Mouse (Mus musculus): Measurements from ENCODE around the gene S100a10. TPM values are rescaled to one million over a fixed set of nuclear protein-coding genes. Genes with fewer than 3 reads are reported as not detected.

S100a10 gene
- polyA plus RNA-seq, 1 experiment = 6.5 TPM

GRCm38 (mm10) chr3:93554379-93554980 lies 400 bp upstream of the S100a10 start:
- no peaks in the 10 kb centered on the region for H3K36me3 ChIP-seq (ENCODE audit: control insufficient read depth, insufficient read depth, low read length)
- H3K27ac ChIP-seq (ENCODE audit: control insufficient read depth, insufficient read depth, low read depth, low read length) = no peak overlapping the region
- H3K27me3 ChIP-seq (ENCODE audit: control insufficient read depth, insufficient read depth, low read length) = no peaks in the 10 kb centered on the region
- peaks cover 8% of the 10 kb centered on the region for H3K4me1 ChIP-seq (ENCODE audit: control insufficient read depth, insufficient read depth, low read length)
- no peak for TF ChIP-seq POLR2A (IDR thresholded peaks at IDR 0.05; ENCODE audit: control insufficient read depth, low read depth, low read length)
- no peak for TF ChIP-seq CTCF (IDR thresholded peaks at IDR 0.05; ENCODE audit: control insufficient read depth, insufficient read depth, insufficient replicate concordance, low read depth, low read length)
- H3K4me3 ChIP-seq (ENCODE audit: control insufficient read depth, low read depth, low read length) = peak overlapping the region; percentile 39

- Histone ChIP-seq H3K4me3 (ENCODE audit: control insufficient read depth, low read depth, low read length) (peak overlapping the region; percentile 73), H3K27me3 (ENCODE audit: control insufficient read depth, insufficient read depth, low read length) (no peaks in the 10 kb centered on the region), H3K36me3 (ENCODE audit: control insufficient read depth, insufficient read depth, low read length) (no peaks in the 10 kb centered on the region), H3K27ac (ENCODE audit: control insufficient read depth, insufficient read depth, low read depth, low read length) (peak overlapping the region; percentile 76), H3K4me1 (ENCODE audit: control insufficient read depth, insufficient read depth, low read length) (peaks cover 8% of the 10 kb centered on the region)
- TF ChIP-seq CTCF (IDR thresholded peaks at IDR 0.05; ENCODE audit: control insufficient read depth, insufficient read depth, insufficient replicate concordance, low read depth, low read length) (no peak), POLR2A (IDR thresholded peaks at IDR 0.05; ENCODE audit: control insufficient read depth, low read depth, low read length) (no peak)
Observed at GRCm38 (mm10) chr3:93555878-93556254, 986 bp downstream of the S100a10 start.

GRCm38 (mm10) chr3:93556599-93556998 lies 1.7 kb downstream of the S100a10 start:
- TF ChIP-seq POLR2A (IDR thresholded peaks at IDR 0.05; ENCODE audit: control insufficient read depth, low read depth, low read length) (no peak), CTCF (IDR thresholded peaks at IDR 0.05; ENCODE audit: control insufficient read depth, insufficient read depth, insufficient replicate concordance, low read depth, low read length) (no peak)
- Histone ChIP-seq H3K36me3 (ENCODE audit: control insufficient read depth, insufficient read depth, low read length) (no peaks in the 10 kb centered on the region), H3K27me3 (ENCODE audit: control insufficient read depth, insufficient read depth, low read length) (no peaks in the 10 kb centered on the region), H3K27ac (ENCODE audit: control insufficient read depth, insufficient read depth, low read depth, low read length) (no peak overlapping the region), H3K4me3 (ENCODE audit: control insufficient read depth, low read depth, low read length) (no peak overlapping the region), H3K4me1 (ENCODE audit: control insufficient read depth, insufficient read depth, low read length) (peaks cover 8% of the 10 kb centered on the region)

GRCm38 (mm10) chr3:93557471-93557870 lies 2.6 kb downstream of the S100a10 start:
- Histone ChIP-seq H3K4me3 (ENCODE audit: control insufficient read depth, low read depth, low read length) (no peak overlapping the region), H3K27ac (ENCODE audit: control insufficient read depth, insufficient read depth, low read depth, low read length) (no peak overlapping the region), H3K27me3 (ENCODE audit: control insufficient read depth, insufficient read depth, low read length) (no peaks in the 10 kb centered on the region), H3K4me1 (ENCODE audit: control insufficient read depth, insufficient read depth, low read length) (peaks cover 8% of the 10 kb centered on the region), H3K36me3 (ENCODE audit: control insufficient read depth, insufficient read depth, low read length) (no peaks in the 10 kb centered on the region)
- TF ChIP-seq CTCF (IDR thresholded peaks at IDR 0.05; ENCODE audit: control insufficient read depth, insufficient read depth, insufficient replicate concordance, low read depth, low read length) (no peak), POLR2A (IDR thresholded peaks at IDR 0.05; ENCODE audit: control insufficient read depth, low read depth, low read length) (no peak)

- H3K27me3 ChIP-seq (ENCODE audit: control insufficient read depth, insufficient read depth, low read length) = no peaks in the 10 kb centered on the region
- no peak for TF ChIP-seq POLR2A (IDR thresholded peaks at IDR 0.05; ENCODE audit: control insufficient read depth, low read depth, low read length)
- no peak for TF ChIP-seq CTCF (IDR thresholded peaks at IDR 0.05; ENCODE audit: control insufficient read depth, insufficient read depth, insufficient replicate concordance, low read depth, low read length)
- H3K27ac ChIP-seq (ENCODE audit: control insufficient read depth, insufficient read depth, low read depth, low read length) = no peak overlapping the region
- no peak overlapping the region for H3K4me3 ChIP-seq (ENCODE audit: control insufficient read depth, low read depth, low read length)
- H3K4me1 ChIP-seq (ENCODE audit: control insufficient read depth, insufficient read depth, low read length) = peaks cover 3% of the 10 kb centered on the region
- H3K36me3 ChIP-seq (ENCODE audit: control insufficient read depth, insufficient read depth, low read length) = no peaks in the 10 kb centered on the region
Observed at GRCm38 (mm10) chr3:93559961-93560360, 5.1 kb downstream of the S100a10 start.

GRCm38 (mm10) chr3:93562372-93562771 lies 7.5 kb downstream of the S100a10 start:
- TF ChIP-seq POLR2A (IDR thresholded peaks at IDR 0.05; ENCODE audit: control insufficient read depth, low read depth, low read length) = no peak
- no peak for TF ChIP-seq CTCF (IDR thresholded peaks at IDR 0.05; ENCODE audit: control insufficient read depth, insufficient read depth, insufficient replicate concordance, low read depth, low read length)
- Histone ChIP-seq H3K4me1 (ENCODE audit: control insufficient read depth, insufficient read depth, low read length) (no peaks in the 10 kb centered on the region), H3K36me3 (ENCODE audit: control insufficient read depth, insufficient read depth, low read length) (no peaks in the 10 kb centered on the region), H3K27ac (ENCODE audit: control insufficient read depth, insufficient read depth, low read depth, low read length) (no peak overlapping the region), H3K4me3 (ENCODE audit: control insufficient read depth, low read depth, low read length) (no peak overlapping the region), H3K27me3 (ENCODE audit: control insufficient read depth, insufficient read depth, low read length) (no peaks in the 10 kb centered on the region)

GRCm38 (mm10) chr3:93563216-93563615 lies 8.3 kb downstream of the S100a10 start:
- Histone ChIP-seq H3K27ac (ENCODE audit: control insufficient read depth, insufficient read depth, low read depth, low read length) (no peak overlapping the region), H3K4me3 (ENCODE audit: control insufficient read depth, low read depth, low read length) (no peak overlapping the region), H3K36me3 (ENCODE audit: control insufficient read depth, insufficient read depth, low read length) (no peaks in the 10 kb centered on the region), H3K4me1 (ENCODE audit: control insufficient read depth, insufficient read depth, low read length) (no peaks in the 10 kb centered on the region), H3K27me3 (ENCODE audit: control insufficient read depth, insufficient read depth, low read length) (no peaks in the 10 kb centered on the region)
- TF ChIP-seq CTCF (IDR thresholded peaks at IDR 0.05; ENCODE audit: control insufficient read depth, insufficient read depth, insufficient replicate concordance, low read depth, low read length) (no peak), POLR2A (IDR thresholded peaks at IDR 0.05; ENCODE audit: control insufficient read depth, low read depth, low read length) (no peak)

Data from testis, adult 2 months (tissue).